Mouse (Mus musculus) v-Abl transformed pro-B cells (cell line): ENCODE results near the gene A430005L14Rik.

Experiments used
- in situ Hi-C, 2 experiments: fragments of 400-800 bp; cut with MboI; formaldehyde crosslinking; loops; one replicate each; pipeline ENCODE4 v1.15.1; 2025; ENCODE audit not compliant: unreplicated experiment in 2 of 2

The A430005L14Rik gene

DNA sequence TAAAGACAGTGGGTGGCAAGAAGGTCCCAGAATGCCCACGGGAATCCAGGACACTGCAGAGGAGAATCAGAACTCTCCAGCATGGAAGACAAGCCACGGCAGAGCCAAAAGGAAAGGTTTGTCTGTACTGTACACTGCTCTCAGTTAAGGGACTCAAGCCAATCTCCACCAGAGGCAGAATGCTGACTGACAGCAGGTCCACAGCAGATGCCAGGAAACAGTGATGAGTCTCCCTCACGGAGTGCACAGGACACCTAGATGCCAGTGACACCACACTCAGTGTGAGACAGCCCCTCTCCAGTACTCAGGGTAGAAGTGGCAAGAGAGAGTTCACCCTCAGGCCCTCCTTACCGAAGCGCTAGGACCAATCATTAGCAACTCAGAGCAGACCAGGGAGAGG, 9.6 kb downstream of the A430005L14Rik start:
- in situ Hi-C loops = loop anchor here (25.0 kb wide), 4 partner anchors 1271 to 1804 kb away; partner anchors contain the start of genes Acot7 (in 1 of the 2), Espn (in 1 of the 2), Faap20 (in 1 of the 2) and Hes2 (in 1 of the 2)

DNA sequence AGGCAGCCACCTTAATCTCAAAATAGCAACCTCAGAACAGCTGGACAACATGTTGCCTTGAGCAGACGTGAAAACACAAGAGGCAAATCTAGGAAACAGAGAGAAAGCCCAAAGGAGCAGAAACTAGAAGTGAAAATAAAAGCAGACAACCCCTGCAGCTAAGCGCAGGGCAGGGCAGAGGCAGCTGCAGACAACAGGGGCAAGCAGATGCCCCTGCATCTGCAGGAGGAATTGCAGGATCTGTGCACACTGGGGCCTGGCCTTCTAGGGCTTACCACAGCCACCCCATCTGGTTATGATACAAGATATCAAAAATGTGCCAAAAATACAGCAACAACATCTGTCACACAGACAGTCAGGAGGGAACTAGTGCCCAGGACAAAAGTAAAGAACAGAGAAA, 10.5 kb downstream of the A430005L14Rik start:
- in situ Hi-C loops = loop anchor here (25.0 kb wide), 4 partner anchors 1270 to 1805 kb away; partner anchors contain the start of genes Acot7 (in 1 of the 2), Espn (in 1 of the 2), Faap20 (in 1 of the 2) and Hes2 (in 1 of the 2)

DNA sequence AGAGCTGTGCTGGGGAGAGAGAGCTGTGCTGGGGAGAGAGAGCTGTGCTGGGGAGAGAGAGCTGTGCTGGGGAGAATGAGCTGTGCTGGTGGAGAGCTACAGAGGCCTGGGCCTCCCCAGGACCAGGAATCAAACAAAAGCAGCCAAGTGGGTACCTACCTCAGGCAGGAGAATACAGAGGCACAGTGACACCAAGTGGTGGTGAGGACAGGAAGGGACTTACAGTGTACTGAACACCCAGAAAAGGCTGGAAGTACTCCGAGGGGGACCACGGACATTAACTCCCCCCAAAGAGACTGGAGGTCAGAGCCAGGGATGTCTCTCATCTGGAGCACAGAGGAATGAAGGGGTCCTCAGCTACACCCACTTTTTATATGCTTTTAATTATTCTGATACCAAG, 11.0 kb downstream of the A430005L14Rik start:
- in situ Hi-C loops = loop anchor here (25.0 kb wide), 4 partner anchors 1269 to 1806 kb away; partner anchors contain the start of genes Acot7 (in 1 of the 2), Espn (in 1 of the 2), Faap20 (in 1 of the 2) and Hes2 (in 1 of the 2)

DNA sequence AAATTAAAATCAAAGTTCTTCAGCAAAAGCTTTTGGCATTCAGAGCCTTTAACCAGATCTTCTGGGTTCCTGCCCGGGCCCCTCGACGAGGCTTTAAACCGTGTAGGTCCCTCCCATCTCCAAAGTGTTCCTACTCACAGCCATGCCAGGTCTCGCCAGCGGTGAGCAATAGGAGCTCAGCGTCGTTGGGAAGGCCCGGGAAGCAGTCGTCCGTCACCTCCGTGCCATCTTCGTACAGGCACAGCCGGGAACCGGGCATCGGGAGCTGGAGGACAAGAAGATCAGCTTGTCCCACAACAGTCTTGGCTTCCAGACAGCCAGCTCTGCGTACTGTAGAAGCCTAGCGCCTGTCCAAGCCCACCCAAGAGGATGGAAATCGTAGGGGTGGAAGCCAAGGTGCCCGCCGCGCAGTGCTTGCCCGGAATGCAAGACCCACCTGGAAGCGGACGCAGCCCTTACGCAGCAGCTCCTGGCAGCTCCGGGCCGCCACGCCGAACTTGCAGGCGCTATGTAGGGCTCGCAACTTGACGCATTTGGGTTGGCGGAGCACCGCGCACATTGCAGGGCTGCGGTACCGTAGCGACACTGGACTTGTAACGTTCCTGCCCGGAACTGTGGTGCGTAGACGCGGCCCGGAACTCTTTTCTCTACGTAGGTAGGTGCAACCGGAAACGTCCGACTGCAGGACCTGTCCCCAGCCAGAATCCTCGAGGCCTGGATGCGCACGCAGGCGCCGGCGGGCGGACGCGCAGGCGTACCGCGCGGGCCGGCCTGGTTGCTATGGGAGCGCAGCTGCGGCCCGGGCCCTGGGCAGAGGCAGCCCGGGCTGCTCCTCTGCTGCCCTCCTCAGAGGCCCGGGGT, 17.6 kb downstream of the A430005L14Rik start, which contains the start of the genes Dffb and Cep104:
TSS of gene Dffb (minus strand) at position 696 of the 861 bp plus-strand sequence.
TSS of gene Cep104 (plus strand) at position 764 of the 861 bp plus-strand sequence.
- in situ Hi-C loops = loop anchor here (5.0 to 25.0 kb wide), 7 partner anchors 38 to 1812 kb away; partner anchors contain the start of genes Lrrc47 (in 2 of the 2), Acot7 (in 1 of the 2), Espn (in 1 of the 2) and Faap20 (in 1 of the 2)

DNA sequence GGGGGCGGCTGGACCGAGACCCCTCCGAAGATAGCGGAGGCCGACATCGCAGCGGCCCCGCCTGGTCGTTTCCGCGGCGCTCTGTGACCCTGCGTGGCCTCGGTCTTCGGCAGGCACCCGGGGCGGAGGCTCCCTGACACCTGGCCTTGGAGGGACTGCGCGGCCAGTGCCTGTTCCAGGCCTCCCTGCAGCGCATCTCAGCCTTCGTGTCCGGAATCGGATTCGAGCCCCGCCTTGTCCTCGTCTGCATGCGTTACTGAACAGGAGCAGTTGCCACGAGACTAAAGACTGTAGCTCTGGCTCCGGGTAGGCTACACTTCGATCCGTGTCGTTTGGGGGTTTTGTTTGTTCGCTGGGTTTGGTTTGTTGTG, 18.2 kb downstream of the A430005L14Rik start:
- in situ Hi-C loops = loop anchor here (5.0 to 10.0 kb wide), 3 partner anchors 37 to 1650 kb away; partner anchors contain the start of genes Lrrc47 (in 2 of the 2), Rpl22 (in 1 of the 2) and Tprgl (in 1 of the 2)

DNA sequence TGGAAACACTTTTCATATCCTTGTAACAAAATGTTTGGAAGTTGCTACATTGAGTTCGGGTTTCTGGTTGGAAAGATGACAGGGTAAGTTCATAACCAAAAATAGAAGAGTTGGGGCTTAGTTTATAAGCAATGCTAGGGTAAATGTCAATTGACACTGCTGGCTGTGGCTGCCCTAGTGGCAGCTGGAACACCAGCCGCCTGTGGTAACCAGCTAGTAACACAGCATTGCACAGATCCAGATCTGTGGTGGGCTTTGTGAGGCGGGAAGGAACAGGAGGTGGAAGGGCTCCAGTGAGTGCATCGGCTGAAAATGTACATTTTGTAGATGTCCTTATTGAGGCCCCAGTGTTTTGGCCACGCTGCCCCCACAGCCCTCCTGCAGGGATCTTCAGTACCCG, 18.7 kb downstream of the A430005L14Rik start:
- in situ Hi-C loops = loop anchor here (5.0 to 10.0 kb wide), 3 partner anchors 37 to 1651 kb away; partner anchors contain the start of genes Lrrc47 (in 2 of the 2), Rpl22 (in 1 of the 2) and Tprgl (in 1 of the 2)

DNA sequence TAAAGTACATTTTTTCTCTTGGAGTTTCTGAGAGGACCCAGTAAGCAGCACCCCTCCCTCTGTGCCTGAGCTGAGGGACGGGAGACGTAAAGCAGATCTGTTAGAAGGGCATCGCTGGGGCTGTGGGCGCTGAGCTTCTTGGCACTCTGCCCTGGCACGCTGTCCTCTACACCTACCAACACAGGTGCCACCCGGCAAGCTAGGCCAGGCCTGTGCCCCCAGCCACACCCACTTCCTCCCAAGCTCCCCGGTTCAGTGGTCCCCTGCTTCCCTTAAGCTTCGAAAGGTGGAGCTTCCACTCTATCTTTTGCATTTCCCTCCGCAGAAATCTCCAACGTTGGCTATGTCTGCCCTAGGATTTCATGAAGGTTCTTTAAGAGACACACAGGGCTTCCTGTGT, 22.2 kb downstream of the A430005L14Rik start:
- in situ Hi-C loops = loop anchor here (5.0 to 10.0 kb wide), 3 partner anchors 33 to 1654 kb away; partner anchors contain the start of genes Lrrc47 (in 2 of the 2), Rpl22 (in 1 of the 2) and Tprgl (in 1 of the 2)

DNA sequence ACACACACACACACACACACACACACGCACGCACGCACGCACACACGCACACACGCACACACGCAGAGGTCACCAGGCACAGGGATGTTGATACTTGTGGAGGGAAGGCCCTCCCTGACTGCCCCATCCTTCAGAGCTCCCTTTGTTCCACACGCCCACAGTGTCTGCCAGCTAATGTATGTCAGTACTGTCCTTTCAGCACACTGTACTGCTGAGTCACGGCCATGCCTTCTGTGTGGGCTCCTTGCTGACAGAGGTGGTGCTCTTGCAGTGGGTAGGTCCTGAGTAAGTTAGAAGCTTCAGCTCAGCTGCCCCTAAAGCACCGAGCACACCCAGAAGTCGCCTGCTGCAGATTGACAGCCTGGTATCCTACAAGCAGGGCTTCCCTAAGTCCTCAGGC, 23.4 kb downstream of the A430005L14Rik start:
- in situ Hi-C loops = no loop called here

DNA sequence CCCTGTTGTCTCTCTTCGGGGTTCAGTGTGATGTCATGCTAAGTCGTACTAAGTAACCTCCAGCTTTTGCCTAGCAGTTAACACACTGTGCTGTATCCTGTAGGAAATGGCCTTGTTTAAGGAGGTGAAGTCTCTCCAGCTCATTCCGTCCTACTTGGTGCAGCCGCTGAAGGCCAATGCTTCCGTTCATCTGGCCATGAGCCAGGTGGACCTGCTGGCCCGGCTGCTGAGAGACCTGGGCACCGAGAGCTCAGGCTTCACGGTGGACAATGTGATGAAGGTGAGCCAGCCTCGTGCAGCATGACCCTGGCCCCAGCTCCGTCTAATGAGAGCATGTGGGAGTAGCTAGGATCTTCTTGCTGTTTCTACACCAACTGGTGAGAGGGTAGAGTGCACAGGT, 35.7 kb downstream of the A430005L14Rik start:
- in situ Hi-C loops = no loop called here

DNA sequence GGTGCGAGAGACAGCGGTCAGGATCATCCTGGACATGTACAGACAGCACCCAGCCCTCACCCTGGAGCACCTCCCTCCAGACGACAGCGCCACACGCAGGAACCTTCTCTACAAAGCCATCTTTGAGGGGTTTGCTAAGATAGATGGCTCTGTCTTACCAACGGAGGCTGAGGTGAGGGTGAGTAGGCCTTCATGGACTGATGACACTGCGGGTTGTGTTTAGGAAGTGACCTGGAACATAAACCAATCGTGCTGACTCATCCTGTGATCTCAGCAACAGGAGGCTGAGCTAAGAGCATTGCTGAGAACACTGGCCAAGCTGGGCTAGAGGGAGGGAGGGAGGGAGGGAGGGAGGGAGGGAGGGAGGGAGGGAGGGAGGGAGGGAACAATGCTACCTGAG, 36.5 kb downstream of the A430005L14Rik start:
- in situ Hi-C loops = no loop called here

DNA sequence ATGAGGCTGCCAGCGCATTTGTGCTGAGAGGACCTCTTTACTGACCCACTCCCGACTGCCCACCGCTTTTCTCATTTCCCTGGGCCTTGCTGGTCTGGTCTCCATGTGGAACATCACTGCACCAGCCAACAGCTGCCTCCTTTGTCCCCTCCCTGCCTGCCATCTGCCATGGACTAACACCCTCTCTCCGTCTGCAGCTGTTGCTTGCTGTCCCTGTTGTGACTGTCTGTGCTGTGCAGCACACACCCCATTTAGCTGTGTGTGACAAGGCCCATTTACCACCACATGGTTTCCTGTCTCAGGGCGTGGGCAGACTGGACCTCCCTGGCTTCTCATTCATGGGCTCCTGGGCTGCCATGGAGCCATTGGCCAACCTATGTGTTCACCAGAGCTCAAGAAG, 48.5 kb downstream of the A430005L14Rik start:
- in situ Hi-C loops = no loop called here

DNA sequence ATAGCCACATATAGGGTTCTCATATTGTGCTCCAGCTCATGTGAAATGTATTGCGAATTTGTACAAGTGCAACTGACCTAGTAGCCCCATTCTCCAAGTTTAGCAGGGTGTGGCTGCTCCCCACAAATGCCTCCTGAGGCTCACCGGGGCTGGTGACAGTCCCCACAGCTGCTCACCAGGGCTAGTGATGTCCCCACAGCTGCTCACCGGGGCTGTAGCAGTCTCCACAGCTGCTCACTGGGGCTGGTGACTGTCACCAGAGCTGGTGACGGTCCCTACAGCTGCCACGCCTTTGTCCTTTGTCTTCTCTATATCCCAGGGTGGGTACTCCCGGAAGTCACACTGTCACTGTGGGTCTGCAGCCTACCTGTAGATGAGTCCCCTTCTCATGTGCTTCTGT, 49.2 kb downstream of the A430005L14Rik start:
- in situ Hi-C loops = no loop called here

DNA sequence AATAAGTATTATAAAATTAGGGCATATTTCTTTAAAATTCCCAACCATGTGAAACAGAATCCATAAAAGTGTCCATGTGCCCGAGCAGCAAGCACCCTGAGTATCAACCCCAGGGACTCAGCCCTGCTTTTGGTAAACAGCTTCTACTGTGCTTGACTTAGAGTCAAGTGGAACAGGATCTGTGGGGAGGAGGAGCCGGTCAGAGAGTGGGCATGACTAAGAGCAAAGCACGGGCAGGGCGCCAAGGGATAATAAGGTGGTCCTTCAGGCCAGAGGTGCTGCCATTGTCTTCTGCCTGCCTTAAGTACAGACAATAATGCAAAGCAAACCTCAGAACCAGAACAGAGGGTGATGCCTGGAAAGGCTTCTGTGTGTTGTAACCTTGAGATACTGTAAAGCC, 50.7 kb downstream of the A430005L14Rik start:
- in situ Hi-C loops = no loop called here

DNA sequence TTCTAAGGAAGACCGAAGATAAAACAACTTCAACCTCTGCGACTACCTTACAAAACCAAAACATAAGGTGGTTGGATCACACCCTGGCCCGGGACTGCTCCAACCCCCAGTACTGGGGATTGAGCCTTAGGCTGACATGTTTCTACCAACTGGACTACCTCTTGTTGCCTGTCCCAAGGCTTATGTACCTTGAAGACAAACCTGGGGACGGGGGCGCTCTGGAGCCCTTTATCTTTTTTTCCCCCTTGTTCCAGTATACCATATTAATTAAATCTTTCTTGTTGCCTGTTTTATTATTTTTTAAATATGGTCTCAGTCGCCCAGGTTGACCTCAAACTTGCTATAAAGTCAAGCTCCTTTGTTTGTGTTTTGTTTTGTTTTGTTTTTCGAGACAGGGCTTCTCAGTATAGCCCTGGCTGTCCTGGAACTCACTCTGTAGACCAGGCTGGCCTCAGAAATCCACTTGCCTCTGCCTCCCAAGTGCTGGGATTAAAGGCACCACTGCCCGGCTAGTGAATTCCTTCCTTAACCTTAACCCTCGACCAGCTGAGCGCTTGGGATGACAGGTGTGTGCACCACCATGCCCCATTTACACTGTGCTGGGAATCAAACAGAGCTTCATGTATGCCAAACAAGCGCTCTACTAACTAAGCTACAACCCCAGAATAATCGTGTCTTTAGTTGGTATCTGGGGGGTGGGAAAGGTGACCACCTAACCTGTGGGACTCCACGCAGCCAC, 54.0 kb downstream of the A430005L14Rik start:
- in situ Hi-C loops = loop anchor here (5.0 kb wide), 1 partner anchor 34 kb away; the partner anchor contains the start of genes Cep104 (in 2 of the 2) and Dffb (in 2 of the 2)
